Mouse (Mus musculus) kidney, postnatal 14 days (tissue): ENCODE measurements at regions not wholly inside any gene's neighbourhood (a gene's known extent, or its start where the extent isn't known, plus 50 kb on each side); places are given as distances from the start of the nearest gene placed in this dataset.
A peak's percentile ranks its signal among the peaks of the same experiment; 100 is the strongest.

ENCODE experiments used
- DNase-seq: peaks from one replicate; pipeline ENCODE4 v3.0.0; 2022; ENCODE audit warnings: mixed read lengths

DNA sequence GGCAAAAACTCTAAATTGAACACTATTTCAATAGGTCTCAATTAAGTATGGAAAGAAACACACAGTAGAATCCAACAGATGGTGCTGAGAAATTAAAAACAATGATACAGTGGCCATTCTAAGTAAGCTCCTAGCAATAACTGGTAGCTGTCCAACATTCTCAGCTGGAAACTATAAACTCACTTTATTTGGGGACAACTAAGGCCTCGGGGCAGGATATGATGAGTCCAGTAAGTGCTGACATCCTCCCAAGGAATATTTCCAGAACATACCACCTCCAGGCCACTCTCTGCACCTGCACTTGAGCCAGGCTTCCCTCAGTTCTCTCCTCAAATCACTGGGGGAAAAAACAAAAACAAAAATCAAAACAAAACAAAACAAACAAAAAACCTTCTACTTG, 53.7 kb upstream of the Ank start:
- peak; percentile 38 for DNase-seq

DNA sequence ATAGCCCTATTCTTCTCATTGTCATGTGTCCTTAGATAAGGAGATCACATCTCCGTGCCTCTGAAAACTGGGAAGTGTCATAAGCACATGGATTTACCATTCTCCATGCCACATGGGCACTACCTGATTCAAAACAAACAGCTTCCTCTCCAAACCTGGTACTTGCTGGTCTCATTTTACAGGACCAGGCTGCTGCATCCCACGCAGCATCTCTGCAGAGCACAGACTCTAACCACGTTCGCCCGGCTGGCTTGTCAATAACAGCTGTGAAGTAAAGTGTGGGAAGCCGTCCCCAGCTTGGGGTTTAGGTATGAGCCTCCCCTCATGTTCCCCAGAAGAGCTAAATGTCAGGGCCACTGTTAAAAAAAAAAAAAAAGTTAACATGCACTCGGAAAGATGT, 53.0 kb upstream of the Ank start:
- DNase-seq = no peak

DNA sequence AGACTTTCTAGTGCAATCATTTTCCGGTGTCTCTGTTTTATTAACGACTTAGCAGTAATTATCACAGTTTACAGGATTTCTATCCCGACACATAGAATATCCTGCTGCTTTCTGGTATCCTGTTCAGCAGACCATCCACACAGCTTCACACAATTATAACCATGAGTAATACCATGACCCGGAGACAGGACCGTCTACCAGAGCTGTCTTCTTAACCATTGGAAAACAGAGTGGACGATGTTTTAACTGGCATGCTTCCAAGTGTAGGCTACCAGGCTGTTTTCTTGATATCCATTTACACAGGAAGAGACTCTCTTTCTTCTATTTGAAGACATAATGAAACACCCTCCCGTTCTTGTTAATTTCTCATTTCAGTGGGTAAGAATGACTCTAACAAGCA, 51.7 kb upstream of the Ank start:
- peak; percentile 16 for DNase-seq
